Mouse (Mus musculus): ENCODE results near the gene Asns.

DNA sequence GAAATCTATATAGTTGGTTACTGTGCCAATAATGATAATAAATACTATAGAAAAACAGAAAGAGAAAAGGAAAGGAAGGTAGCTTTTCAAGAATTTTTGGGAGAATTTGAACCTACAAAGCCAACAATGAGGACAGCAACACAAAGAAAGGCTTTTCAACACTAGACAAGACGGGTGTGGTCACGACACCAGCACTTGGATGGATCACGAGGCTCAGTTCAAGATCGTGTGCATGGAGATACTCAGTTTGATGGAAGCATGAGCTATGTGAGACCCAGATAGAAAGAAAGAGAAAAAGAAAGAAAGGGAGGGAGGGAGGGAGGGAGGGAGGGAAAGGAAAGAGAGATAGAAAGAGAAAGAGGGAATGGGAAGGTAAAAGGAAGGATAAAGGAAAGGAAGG, 2.8 kb upstream of the Asns start:
- no peak for TF ChIP-seq CTCF (IDR thresholded peaks at IDR 0.05; ENCODE audit: insufficient read depth, low read length)
- no peak for TF ChIP-seq POLR2A (IDR thresholded peaks at IDR 0.05; ENCODE audit: borderline replicate concordance, extremely low read depth, low read depth, low read length)

Data from lung, adult 2 months (tissue).